Mouse (Mus musculus) testis, postnatal 10 days (tissue): ENCODE data around the gene Dpysl5.

ENCODE experiments used
- DNase-seq: peaks from one replicate; pipeline ENCODE4 v3.0.0; 2021; ENCODE audit warnings: low spot score

The Dpysl5 gene

GRCm38 (mm10) chr5:30765596-30766370 lies 54.4 kb downstream of the Dpysl5 start:
- no peak for DNase-seq

- DNase-seq, result no peak
These were observed 56.7 kb downstream of the Dpysl5 start for GRCm38 (mm10) chr5:30768082-30768481.

- peak; percentile 82 for DNase-seq
These were observed 57.2 kb downstream of the Dpysl5 start for GRCm38 (mm10) chr5:30768598-30768997.

GRCm38 (mm10) chr5:30769075-30769474 lies 57.7 kb downstream of the Dpysl5 start:
- no peak for DNase-seq

GRCm38 (mm10) chr5:30774601-30775371 lies 63.4 kb downstream of the Dpysl5 start:
- DNase-seq, result peak; percentile 96

GRCm38 (mm10) chr5:30780699-30781098 lies 69.3 kb downstream of the Dpysl5 start:
- no peak for DNase-seq

- DNase-seq, result no peak
These were observed 69.8 kb downstream of the Dpysl5 start for GRCm38 (mm10) chr5:30781147-30781546.

GRCm38 (mm10) chr5:30787381-30787780 lies 76.0 kb downstream of the Dpysl5 start:
- DNase-seq, result no peak

- no peak for DNase-seq
These were observed 78.7 kb downstream of the Dpysl5 start for GRCm38 (mm10) chr5:30790047-30790446.

GRCm38 (mm10) chr5:30796125-30796524 lies 84.8 kb downstream of the Dpysl5 start:
- DNase-seq, result peak; percentile 95

GRCm38 (mm10) chr5:30797482-30797881 lies 86.1 kb downstream of the Dpysl5 start:
- no peak for DNase-seq

- no peak for DNase-seq
These were observed 86.6 kb downstream of the Dpysl5 start for GRCm38 (mm10) chr5:30797982-30798381.

GRCm38 (mm10) chr5:30798965-30799364 lies 87.6 kb downstream of the Dpysl5 start:
- DNase-seq, result no peak

GRCm38 (mm10) chr5:30802724-30803467 lies 91.5 kb downstream of the Dpysl5 start:
- no peak for DNase-seq

- DNase-seq, result peak; percentile 94
These were observed 94.7 kb downstream of the Dpysl5 start for GRCm38 (mm10) chr5:30806106-30806505.

GRCm38 (mm10) chr5:30814424-30815119 lies 103.2 kb downstream of the Dpysl5 start, which contains the start of gene Mapre3:
Gene Mapre3 (plus strand): TSS chr5:30814641.
- peak; percentile 95 for DNase-seq

GRCm38 (mm10) chr5:30815120-30815465 lies 103.7 kb downstream of the Dpysl5 start:
- no peak for DNase-seq

GRCm38 (mm10) chr5:30816261-30816791 lies 105.0 kb downstream of the Dpysl5 start:
- DNase-seq, result no peak

GRCm38 (mm10) chr5:30818758-30819309 lies 107.5 kb downstream of the Dpysl5 start:
- no peak for DNase-seq

- DNase-seq, result no peak
These were observed 111.3 kb downstream of the Dpysl5 start for GRCm38 (mm10) chr5:30822689-30823088.

- no peak for DNase-seq
These were observed 111.7 kb downstream of the Dpysl5 start for GRCm38 (mm10) chr5:30823091-30823490.
